Mouse (Mus musculus) lung, adult 2 months (tissue): Measurements from ENCODE around the gene Ly6c2.

ENCODE experiments used
- CTCF ChIP-seq: fragments of 200-500 bp; IDR thresholded peaks from 2 replicates; pipeline ENCODE4 v1.5.1; 2011; ENCODE audit warnings: mild to moderate bottlenecking, low read length, control low read depth; ENCODE audit not compliant: insufficient read depth
- POLR2A ChIP-seq: fragments of 200-500 bp; IDR thresholded peaks from 2 replicates; pipeline ENCODE4 v1.6.1; 2011; ENCODE audit warnings: low read depth, mild to moderate bottlenecking, control low read depth, low read length, borderline replicate concordance; ENCODE audit errors: extremely low read depth

- no peak for TF ChIP-seq CTCF
- TF ChIP-seq POLR2A = no peak
These were observed 41.3 kb upstream of the Ly6c2 start for GRCm38 (mm10) chr15:75153087-75153486.
